Mouse (Mus musculus) embryonic facial prominence, embryonic 10.5 days (tissue): ENCODE data around the gene Cyp4a12a. TPM values are rescaled to one million over a fixed set of nuclear protein-coding genes. Genes with fewer than 3 reads are reported as not detected.
A peak's percentile ranks its signal among the peaks of the same experiment; 100 is the strongest.
"Not testable (repeated sequence)": the region's sequence is repeated elsewhere in the genome, so short reads cannot be mapped to it uniquely, and the experiment has no call there.

ENCODE experiments used
- DNase-seq: peaks from one replicate; pipeline ENCODE4 v3.0.0-alpha.2; 2017; ENCODE audit warnings: low spot score
- H3K27ac ChIP-seq: fragments of 300-500 bp; sonication (generic); replicated peaks from 2 replicates; pipeline ENCODE4 v1.5.1; 2016; ENCODE audit warnings: mild to moderate bottlenecking
- H3K27me3 ChIP-seq: fragments of 300-500 bp; sonication (generic); replicated peaks from 2 replicates; pipeline ENCODE4 v1.6.1; 2016; ENCODE audit warnings: low read depth, mild to moderate bottlenecking; ENCODE audit not compliant: poor library complexity, severe bottlenecking
- H3K36me3 ChIP-seq: fragments of 300-500 bp; sonication (generic); replicated peaks from 2 replicates; pipeline ENCODE4 v1.6.1; 2016; ENCODE audit warnings: mild to moderate bottlenecking, moderate library complexity
- H3K4me1 ChIP-seq: fragments of 300-500 bp; sonication (generic); 2 replicates; pipeline ENCODE4 v1.6.1; 2016
- H3K4me3 ChIP-seq: fragments of 300-500 bp; sonication (generic); 2 replicates; pipeline ENCODE4 v1.5.1; 2016; ENCODE audit warnings: mild to moderate bottlenecking, moderate library complexity
- H3K9me3 ChIP-seq: fragments of 300-500 bp; sonication (generic); 2 replicates; pipeline ENCODE4 v1.6.1; 2016; ENCODE audit warnings: mild to moderate bottlenecking
- WGBS: fragments of 180-500 bp; shearing (Covaris S2); methylation state at CpG from one replicate; pipeline ENCODE4 v1.1.7; 2016; 5-methylcytosine and 5-hydroxymethylcytosine counted together
- polyA plus RNA-seq: library from polyadenylated mRNA; unstranded; fragments of >200 nt; fragmentation: Nextera tagmentation; extraction: Ambion mirVana; gene quantifications from 2 replicates; pipeline ENCODE4 v1.2.1, GENCODE M21; 2016

Gene Cyp4a12a
- not detected in 2 replicates for polyA plus RNA-seq

DNA sequence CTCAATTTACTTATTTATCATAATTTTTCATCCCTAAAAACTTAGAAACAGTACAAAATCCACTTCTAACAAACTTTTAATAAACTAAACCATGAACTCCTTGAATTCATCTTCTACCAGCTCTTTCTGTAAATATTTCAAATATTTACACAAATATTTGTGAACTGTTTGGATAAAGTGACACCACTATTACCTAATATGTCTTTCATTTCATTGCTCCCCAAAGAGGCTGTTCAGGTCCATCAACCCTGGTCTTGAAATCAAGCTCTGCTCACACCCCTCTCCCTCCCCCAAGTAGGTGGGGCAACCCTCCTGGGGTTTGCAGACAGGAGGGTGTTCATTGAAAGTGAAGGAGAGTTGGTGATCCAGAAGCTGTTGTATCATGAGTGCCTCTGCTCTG lies at the start of gene Cyp4a12a:
TSS of gene Cyp4a12a (plus strand) at position 301 of the 400 bp plus-strand sequence.
- not testable (repeated sequence) for DNase-seq, H3K27ac ChIP-seq, H3K4me3 ChIP-seq, H3K9me3 ChIP-seq, H3K36me3 ChIP-seq, H3K27me3 ChIP-seq, H3K4me1 ChIP-seq

DNA sequence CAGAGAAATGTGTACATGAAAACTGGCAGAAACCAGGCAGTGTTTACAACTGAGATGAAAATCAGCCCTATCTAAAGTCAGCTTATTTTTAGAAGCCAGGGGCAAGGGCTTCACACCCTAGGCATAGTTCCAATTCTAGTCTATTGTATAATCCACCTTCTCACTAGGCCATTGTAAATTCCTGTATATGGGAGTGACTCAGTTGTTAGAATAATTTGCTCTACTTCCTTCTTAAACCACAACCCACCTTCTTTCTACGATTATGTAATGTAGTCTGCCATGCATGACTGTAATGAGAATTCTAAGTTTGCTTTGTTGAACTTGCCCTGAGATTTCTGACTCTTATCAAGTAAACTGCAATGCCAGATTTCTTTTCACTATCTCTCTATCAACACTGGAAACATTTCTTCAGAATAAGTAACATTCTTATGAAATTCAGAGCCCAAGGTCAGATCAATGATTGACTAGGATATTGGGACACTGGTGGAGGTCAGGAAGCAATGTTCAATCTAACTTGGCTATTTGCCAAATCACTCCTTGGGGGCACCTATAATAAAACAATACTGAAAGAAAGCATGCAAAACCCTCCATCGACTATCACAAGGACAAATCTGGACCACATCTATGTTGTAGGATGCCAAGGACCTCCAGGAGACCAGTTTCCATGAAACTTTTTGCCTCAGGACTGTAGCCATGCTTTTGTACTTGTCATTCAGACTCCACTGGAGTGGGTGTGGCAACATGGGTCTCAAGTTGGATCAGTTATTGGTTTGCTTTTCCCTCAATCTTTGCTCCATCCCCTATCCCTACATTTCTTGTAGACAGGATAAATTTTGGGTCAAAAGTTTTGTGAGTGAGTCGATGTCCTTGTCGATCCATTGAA lies 33.9 kb upstream of the Cyp4a12a start:
- not testable (repeated sequence) for H3K27me3 ChIP-seq, H3K36me3 ChIP-seq, H3K27ac ChIP-seq, DNase-seq, H3K4me3 ChIP-seq, H3K4me1 ChIP-seq, H3K9me3 ChIP-seq
- WGBS: 87% methylated on average over 3 of the region's 4 CpGs

DNA sequence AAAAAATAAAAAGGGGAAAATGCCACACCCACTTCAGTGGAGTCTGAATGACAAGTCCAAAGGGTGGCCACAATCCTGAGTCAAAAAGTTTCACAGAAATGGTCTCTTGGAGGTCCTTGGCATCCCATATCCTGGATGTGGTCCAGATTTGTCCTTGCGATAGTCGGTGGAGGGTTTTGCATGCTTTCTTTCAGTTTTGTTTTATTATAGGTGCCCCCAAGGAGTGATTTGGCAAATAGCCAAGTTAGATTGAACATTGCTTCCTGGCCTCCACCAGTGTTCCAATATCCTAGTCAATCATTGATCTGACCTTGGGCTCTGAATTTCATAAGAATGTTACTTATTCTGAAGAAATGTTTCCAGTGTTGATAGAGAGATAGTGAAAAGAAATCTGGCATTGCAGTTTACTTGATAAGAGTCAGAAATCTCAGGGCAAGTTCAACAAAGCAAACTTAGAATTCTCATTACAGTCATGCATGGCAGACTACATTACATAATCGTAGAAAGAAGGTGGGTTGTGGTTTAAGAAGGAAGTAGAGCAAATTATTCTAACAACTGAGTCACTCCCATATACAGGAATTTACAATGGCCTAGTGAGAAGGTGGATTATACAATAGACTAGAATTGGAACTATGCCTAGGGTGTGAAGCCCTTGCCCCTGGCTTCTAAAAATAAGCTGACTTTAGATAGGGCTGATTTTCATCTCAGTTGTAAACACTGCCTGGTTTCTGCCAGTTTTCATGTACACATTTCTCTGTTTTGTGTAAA lies 20.4 kb upstream of the Cyp4a12a start:
- H3K27ac ChIP-seq, H3K4me1 ChIP-seq, DNase-seq, H3K36me3 ChIP-seq, H3K4me3 ChIP-seq, H3K27me3 ChIP-seq, H3K9me3 ChIP-seq: not testable (repeated sequence)
- 91% methylated on average over 2 of the region's 3 CpGs for WGBS

GRCm38 (mm10) chr4:115280342-115280741 lies 18.5 kb upstream of the Cyp4a12a start:
- no peaks in the 10 kb centered on the region for H3K36me3 ChIP-seq
- no peak for DNase-seq
- H3K4me1 ChIP-seq: peaks cover 6% of the 10 kb centered on the region
- H3K27me3 ChIP-seq: no peaks in the 10 kb centered on the region
- H3K4me3 ChIP-seq: peak overlapping the region; percentile 60
- H3K27ac ChIP-seq: no peak overlapping the region
- H3K9me3 ChIP-seq: no peaks in the 10 kb centered on the region

DNA sequence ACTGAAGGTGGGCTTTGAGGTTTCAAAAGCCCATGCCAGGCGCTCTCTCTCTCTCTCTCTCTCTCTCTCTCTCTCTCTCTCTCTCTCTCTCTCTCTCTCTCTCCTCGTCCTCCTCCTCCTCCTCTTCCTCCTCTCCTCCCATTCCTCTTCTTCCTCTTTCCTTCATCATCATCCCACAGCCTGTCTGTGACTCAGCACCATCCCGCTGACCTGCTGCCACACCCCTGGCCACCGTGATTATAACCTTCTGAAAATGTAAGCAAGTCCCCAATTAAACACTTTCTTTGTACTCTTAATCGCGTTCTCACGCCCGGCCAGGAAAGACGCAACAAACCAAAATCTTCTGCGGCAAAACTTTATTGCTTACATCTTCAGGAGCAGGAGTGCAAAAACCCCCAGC lies 18.1 kb upstream of the Cyp4a12a start:
- H3K27me3 ChIP-seq, H3K9me3 ChIP-seq, H3K4me1 ChIP-seq, H3K36me3 ChIP-seq: not testable (repeated sequence)
- Histone ChIP-seq H3K4me3 (peak overlapping the region; percentile 60), H3K27ac (peak overlapping the region; percentile 79)
- 15% methylated on average over 10 of the region's 10 CpGs for WGBS
- DNase-seq: peak; percentile 15

DNA sequence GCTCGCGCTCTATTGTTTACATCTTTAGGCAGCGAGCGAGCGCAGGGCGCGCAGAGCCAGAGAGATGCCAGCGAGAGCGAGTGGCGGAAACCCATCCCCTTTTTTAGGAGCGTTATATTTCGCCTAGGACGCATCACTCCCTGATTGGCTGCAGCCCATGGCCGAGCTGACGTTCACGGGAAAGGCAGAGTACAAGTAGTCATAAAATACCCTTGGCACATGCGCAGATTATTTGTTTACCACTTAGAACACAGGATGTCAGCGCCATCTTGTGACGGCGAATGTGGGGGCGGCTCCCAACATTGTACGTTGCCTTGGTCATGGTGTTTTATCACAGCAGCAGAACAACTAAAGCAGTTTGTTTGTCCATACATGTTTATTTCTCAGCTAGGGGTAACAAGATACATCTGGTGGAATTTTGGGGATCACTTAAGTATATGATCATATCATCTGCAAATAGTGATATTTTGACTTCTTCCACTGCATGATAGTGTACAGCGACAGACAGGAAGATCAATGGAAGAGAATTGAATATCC lies 17.5 kb upstream of the Cyp4a12a start:
- Histone ChIP-seq H3K4me3 (peak overlapping the region; percentile 60), H3K27ac (peak overlapping the region; percentile 79; the same call in 1 of the 2 replicates)
- not testable (repeated sequence) for H3K9me3 ChIP-seq, H3K4me1 ChIP-seq, H3K36me3 ChIP-seq, H3K27me3 ChIP-seq
- WGBS: 14% methylated on average over 23 of the region's 23 CpGs
- DNase-seq: peak; percentile 35

DNA sequence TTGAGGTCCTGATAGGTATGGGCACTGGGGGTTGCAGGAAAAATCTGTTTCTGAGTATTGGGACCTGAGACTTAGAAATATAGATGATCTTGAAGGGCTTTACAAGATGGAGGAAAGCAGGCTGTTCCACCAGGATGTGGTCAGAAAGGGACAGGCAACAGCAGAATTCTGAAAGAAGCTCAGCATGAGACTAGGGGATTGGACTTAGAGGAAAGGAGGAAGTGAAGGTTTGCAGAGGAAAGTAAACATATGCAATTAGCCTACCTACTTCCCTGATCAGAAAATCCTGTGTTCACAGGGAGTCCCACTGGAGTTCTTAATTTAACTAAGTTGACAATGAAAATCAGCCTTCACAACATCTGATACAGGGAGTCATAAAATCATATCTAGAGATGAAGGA lies 26.9 kb downstream of the Cyp4a12a start:
- not testable (repeated sequence) for DNase-seq, H3K4me3 ChIP-seq, H3K27me3 ChIP-seq, H3K36me3 ChIP-seq, H3K9me3 ChIP-seq, H3K4me1 ChIP-seq, H3K27ac ChIP-seq

GRCm38 (mm10) chr4:115365624-115366023 lies 66.8 kb downstream of the Cyp4a12a start:
- 89% methylated on average over 3 of the region's 3 CpGs for WGBS
- not testable (repeated sequence) for H3K36me3 ChIP-seq, H3K9me3 ChIP-seq, H3K27me3 ChIP-seq, H3K27ac ChIP-seq, H3K4me1 ChIP-seq, DNase-seq, H3K4me3 ChIP-seq

DNA sequence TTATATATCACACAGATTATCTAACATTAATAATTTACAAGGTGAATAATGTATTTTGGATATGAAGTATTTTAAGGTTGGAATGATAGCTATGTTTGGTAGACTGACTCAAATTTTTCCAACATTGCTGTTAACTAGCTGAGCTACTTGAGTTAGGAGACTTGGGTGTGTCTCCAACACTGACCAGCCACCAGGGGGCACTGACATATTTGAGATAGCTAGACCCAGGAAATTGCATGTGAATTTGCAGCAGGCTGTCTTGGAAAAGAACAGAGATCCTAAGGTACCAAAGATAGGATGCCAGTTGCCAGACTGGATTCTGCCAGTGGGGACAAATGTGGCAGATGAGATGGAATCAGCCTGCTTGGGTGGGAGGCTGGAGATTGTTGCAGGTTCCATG lies 69.2 kb downstream of the Cyp4a12a start:
- not testable (repeated sequence) for DNase-seq, H3K9me3 ChIP-seq, H3K27me3 ChIP-seq, H3K36me3 ChIP-seq, H3K4me1 ChIP-seq, H3K4me3 ChIP-seq, H3K27ac ChIP-seq

Other genes with a start within 250 kb of the Cyp4a12a start
- 1.7 and 1.9 TPM in 2 replicates for gene Tal1, start 242.6 kb upstream of the Cyp4a12a start, polyA plus RNA-seq
- gene Pdzk1ip1, start 210.3 kb upstream of the Cyp4a12a start, polyA plus RNA-seq: 6.3 and 6.7 TPM in 2 replicates
- gene Cyp4x1, start 164.8 kb upstream of the Cyp4a12a start, polyA plus RNA-seq: 0.24 and 0.25 TPM in 2 replicates
- not detected in 2 replicates for gene Cyp4a29, start 57.0 kb upstream of the Cyp4a12a start, polyA plus RNA-seq
- not detected in 2 replicates for gene Cyp4a12b, start 112.6 kb downstream of the Cyp4a12a start, polyA plus RNA-seq
- not detected in 2 replicates for gene Cyp4a30b, start 153.6 kb downstream of the Cyp4a12a start, polyA plus RNA-seq
- not detected in 2 replicates for gene Cyp4a14, start 197.1 kb downstream of the Cyp4a12a start, polyA plus RNA-seq
- gene Cyp4a10, start 219.2 kb downstream of the Cyp4a12a start, polyA plus RNA-seq: not detected in 2 replicates